Comparison of ENCODE assay signal across 11 mouse cellular contexts in the genomic region with DNA sequence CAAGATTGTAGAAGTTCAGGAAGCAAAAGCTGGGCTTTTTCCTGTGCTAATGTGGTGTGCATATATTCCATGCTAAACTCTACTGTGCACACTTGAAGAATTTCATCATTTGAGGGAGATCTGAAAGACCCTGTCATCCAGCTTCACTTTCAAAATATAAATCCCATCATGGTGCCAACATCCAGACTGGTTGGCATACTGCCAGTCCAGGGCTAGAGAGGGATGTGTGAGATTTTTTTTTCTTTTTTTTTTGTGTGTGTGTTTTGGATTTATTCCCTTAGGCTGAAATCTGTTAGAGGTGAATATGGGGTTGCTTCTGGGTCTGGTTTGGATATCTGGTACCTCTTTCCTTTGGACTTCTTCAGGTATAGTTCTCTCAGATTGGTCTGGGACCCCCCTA. TPM values are rescaled to one million over a fixed set of nuclear protein-coding genes. Genes with fewer than 3 reads are reported as not detected.
DNase-seq lines count a peak whose midpoint lies in the region; ATAC-seq and TF ChIP-seq lines count a peak whose summit lies in the region.
"Had no signal": no experiment of that assay in that cellular context is flagged by ENCODE, and none has a peak within 500 bp of the region (broad histone marks: within the 10 kb centered on the region; RNA-seq: fewer than 3 reads in every experiment).

No protein-coding gene starts in this region.

- H3K27me3 ChIP-seq in limb, embryonic 14.5 days (ENCODE audit: control insufficient read depth, insufficient read depth, low read length), result no peaks in the 10 kb centered on the region
- H3K27me3 ChIP-seq in limb, embryonic 10.5 days (ENCODE audit: low read depth, poor library complexity, severe bottlenecking), result no peaks in the 10 kb centered on the region
- H3K27me3 ChIP-seq in CH12.LX (replicated peaks), result no peaks in the 10 kb centered on the region
- H3K27me3 ChIP-seq: midbrain, embryonic 15.5 days had no signal

- H3K9me3 ChIP-seq in limb, embryonic 14.5 days (ENCODE audit: control insufficient read depth, low read length), result no peaks in the 10 kb centered on the region
- H3K9me3 ChIP-seq in limb, embryonic 10.5 days (replicated peaks), result no peaks in the 10 kb centered on the region
- no peaks in the 10 kb centered on the region for H3K9me3 ChIP-seq in CH12.LX (replicated peaks; ENCODE audit: low read length)
- H3K9me3 ChIP-seq: hindbrain, embryonic 10.5 days; midbrain, embryonic 15.5 days had no signal

- H3K4me2 ChIP-seq in limb, embryonic 14.5 days (replicated peaks; ENCODE audit: low read depth, low read length, severe bottlenecking), result no peak overlapping the region
- H3K4me2 ChIP-seq in CH12.LX (ENCODE audit: insufficient read depth, low read depth, poor library complexity, severe bottlenecking), result peak overlapping the region; percentile 81
- H3K4me2 ChIP-seq: midbrain, embryonic 15.5 days had no signal

- no peaks in the 10 kb centered on the region for H3K36me3 ChIP-seq in limb, embryonic 14.5 days (ENCODE audit: control insufficient read depth, insufficient read depth, low read length)
- peaks cover 18% of the 10 kb centered on the region for H3K36me3 ChIP-seq in limb, embryonic 10.5 days
- H3K36me3 ChIP-seq in CH12.LX (replicated peaks in 1 of 2; ENCODE audit: control insufficient read depth in 1 of 2, insufficient read depth in 1 of 2, low read length in 1 of 2), result peaks cover 3 to 30% of the 10 kb centered on the region in 2 experiments
- H3K36me3 ChIP-seq: midbrain, embryonic 15.5 days had no signal

- no peak overlapping the region for H3K4me3 ChIP-seq in limb, embryonic 14.5 days (replicated peaks; ENCODE audit: low read length)
- no peak overlapping the region for H3K4me3 ChIP-seq in limb, embryonic 10.5 days
- peak overlapping the region in 1 of 3 experiments; percentile 26 for H3K4me3 ChIP-seq in CH12.LX (replicated peaks in 1 of 3; ENCODE audit: low read depth in 2 of 3, low read length in 2 of 3, poor library complexity in 1 of 3)
- H3K4me3 ChIP-seq in brown adipose tissue, adult 24 weeks (ENCODE audit: insufficient read depth, low read depth, low read length), result no peak overlapping the region
- H3K4me3 ChIP-seq: hindbrain, embryonic 10.5 days; midbrain, embryonic 15.5 days had no signal

- H3K79me2 ChIP-seq in CH12.LX (replicated peaks; ENCODE audit: control insufficient read depth, extremely low read depth, insufficient read depth, poor library complexity, severe bottlenecking), result peaks cover 46% of the 10 kb centered on the region

- dilution Hi-C loops in CH12.LX (cut with MboI; ENCODE audit: extremely low pct_ligation_motif_present, extremely low pct_unique_long_range_greater_than_20kb, low sequenced_read_pairs), result no loop called here

- intact Hi-C loops in heart, postnatal 36 days (cut with DNase I), result no loop called here

- H3K27ac ChIP-seq in limb, embryonic 14.5 days (replicated peaks; ENCODE audit: low read depth, low read length), result 0 out of 2 replicates have a peak overlapping the region, but pooled peaks have one; percentile 13
- H3K27ac ChIP-seq in limb, embryonic 10.5 days, result no peak overlapping the region
- peak overlapping the region; percentile 92 for H3K27ac ChIP-seq in CH12.LX (ENCODE audit: insufficient read depth, low read depth)
- H3K27ac ChIP-seq in brown adipose tissue, adult 24 weeks (replicated peaks; ENCODE audit: low read depth, low read length), result peak overlapping the region; percentile 22
- H3K27ac ChIP-seq: hindbrain, embryonic 10.5 days; midbrain, embryonic 15.5 days had no signal

- no peak overlapping the region for H3K9ac ChIP-seq in limb, embryonic 14.5 days (ENCODE audit: low read depth, low read length, severe bottlenecking)
- peak overlapping the region; percentile 52 for H3K9ac ChIP-seq in CH12.LX (ENCODE audit: insufficient read depth, low read depth)
- H3K9ac ChIP-seq: midbrain, embryonic 15.5 days had no signal

- H3K4me1 ChIP-seq in limb, embryonic 14.5 days (ENCODE audit: control insufficient read depth, insufficient read depth, low read length), result peaks cover 23% of the 10 kb centered on the region
- peaks cover 15% of the 10 kb centered on the region for H3K4me1 ChIP-seq in limb, embryonic 10.5 days
- H3K4me1 ChIP-seq in CH12.LX (ENCODE audit: control insufficient read depth in 1 of 2, insufficient read depth in 2 of 2), result peaks cover 16 to 78% of the 10 kb centered on the region in 2 experiments
- H3K4me1 ChIP-seq in brown adipose tissue, adult 24 weeks (ENCODE audit: control insufficient read depth, insufficient read depth, insufficient read length, low read length), result peaks cover 54% of the 10 kb centered on the region

- DNase-seq in heart, adult 11 months, result peak; percentile 93
- DNase-seq in heart, postnatal 36 days, result no peak
- DNase-seq in limb, embryonic 14.5 days (ENCODE audit: low spot score), result no peak
- DNase-seq in limb, embryonic 10.5 days (ENCODE audit: low spot score), result no peak
- DNase-seq in CH12.LX (ENCODE audit: extremely low read depth), result no peak
- DNase-seq in embryo, embryonic 10.5 days (ENCODE audit: low spot score), result no peak
- no peak for DNase-seq in MN1 (ENCODE audit: low spot score)

- TF ChIP-seq RAD21 in CH12.LX (IDR thresholded peaks at IDR 0.05; ENCODE audit: low read depth, low read length), result no peak

- no peak for TF ChIP-seq CTCF in CH12.LX (conservative IDR thresholded peaks at IDR 0.05 in 1 of 2, IDR thresholded peaks at IDR 0.05 in 1 of 2; ENCODE audit: low read depth in 2 of 2, low read length in 2 of 2)

- no peak for TF ChIP-seq EP300 in CH12.LX (IDR thresholded peaks at IDR 0.05; ENCODE audit: low read length)

- in situ Hi-C loops in CH12.LX (cut with MboI; ENCODE audit: low pct_ligation_motif_present, low pct_unique_long_range_greater_than_20kb, low sequenced_read_pairs), result no loop called here

- no peak for ATAC-seq in limb, embryonic 14.5 days (ENCODE audit: low FRiP score, low read depth)
- ATAC-seq: midbrain, embryonic 15.5 days had no signal

- no peak for TF ChIP-seq POLR2A in limb, embryonic 14.5 days (IDR thresholded peaks at IDR 0.05; ENCODE audit: borderline replicate concordance, extremely low read depth, insufficient read depth, insufficient read length)
- TF ChIP-seq POLR2A in CH12.LX (IDR thresholded peaks at IDR 0.05; ENCODE audit: low read depth, low read length), result no peak

TF ChIP-seq in CH12.LX, 34 proteins besides CTCF, POLR2A, EP300 and RAD21:
- no peak for TF ChIP-seq MYC (IDR thresholded peaks at IDR 0.05; ENCODE audit: low read depth, low read length)
- TF ChIP-seq E2F4 (IDR thresholded peaks at IDR 0.05; ENCODE audit: insufficient replicate concordance, low read depth, low read length), result no peak
- no peak for TF ChIP-seq ETS1 (conservative IDR thresholded peaks at IDR 0.05; ENCODE audit: low read depth, low read length)
- TF ChIP-seq ELF1 (IDR thresholded peaks at IDR 0.05; ENCODE audit: low read depth, low read length), result no peak
- no peak for TF ChIP-seq ZC3H11A (IDR thresholded peaks at IDR 0.05; ENCODE audit: low read depth, low read length)
- TF ChIP-seq ZKSCAN1 (IDR thresholded peaks at IDR 0.05; ENCODE audit: borderline replicate concordance, low read depth, low read length), result no peak
- TF ChIP-seq BHLHE40 (IDR thresholded peaks at IDR 0.05; ENCODE audit: low read depth, low read length), result no peak
- TF ChIP-seq USF1 (IDR thresholded peaks at IDR 0.05; ENCODE audit: low read depth, low read length), result no peak
- TF ChIP-seq MAZ (IDR thresholded peaks at IDR 0.05; ENCODE audit: low read depth, low read length), result no peak
- no peak for TF ChIP-seq ZNF384 (IDR thresholded peaks at IDR 0.05; ENCODE audit: low read depth, low read length)
- no peak for TF ChIP-seq MAFK (IDR thresholded peaks at IDR 0.05; ENCODE audit: insufficient replicate concordance, low read length)
- TF ChIP-seq ZMIZ1 (IDR thresholded peaks at IDR 0.05; ENCODE audit: low read depth, low read length), result no peak
- no peak for TF ChIP-seq MAX (IDR thresholded peaks at IDR 0.05; ENCODE audit: low read length)
- TF ChIP-seq HCFC1 (IDR thresholded peaks at IDR 0.05; ENCODE audit: low read depth, low read length), result no peak
- TF ChIP-seq TBP (conservative IDR thresholded peaks at IDR 0.05; ENCODE audit: low read depth, low read length), result no peak
- TF ChIP-seq RCOR1 (conservative IDR thresholded peaks at IDR 0.05; ENCODE audit: low read depth, low read length), result no peak
- no peak for TF ChIP-seq NELFE (IDR thresholded peaks at IDR 0.05; ENCODE audit: low read depth, low read length)

RNA-seq across cellular contexts. Expression of a gene that starts 40.3 kb away (rescaled TPM):
- total RNA-seq in heart, postnatal 36 days (2021), result 10 to 100 TPM; 81.4 to 89.2 TPM
- 62.0 and 70.9 TPM in 2 replicates for polyA plus RNA-seq in limb, embryonic 14.5 days (2012; rRNA removed)
- polyA plus RNA-seq in limb, embryonic 14.5 days (2014; fragmentation: Nextera tagmentation; extraction: Ambion mirVana), result 92.2 and 96.6 TPM in 2 replicates
- polyA plus RNA-seq in limb, embryonic 10.5 days (2016; fragmentation: Nextera tagmentation; extraction: Ambion mirVana), result 62.9 and 73.7 TPM in 2 replicates
- 18.7 and 21.7 TPM in 2 replicates for total RNA-seq in CH12.LX (2012; rRNA removed)
- total RNA-seq in CH12.LX (2014; rRNA removed), result 12.9 and 14.9 TPM in 2 replicates
- 53.1 and 59.5 TPM in 2 replicates for polyA plus RNA-seq in CH12.LX (2012; ENCODE audit: insufficient read length, low read depth)
- polyA plus RNA-seq in brown adipose tissue, adult 24 weeks (2012; ENCODE audit: insufficient read depth, insufficient read length, missing spikeins), result 39.6 and 39.8 TPM in 2 replicates

RNA-seq across cellular contexts. Expression of a gene that starts 41.3 kb away (rescaled TPM):
- total RNA-seq in heart, postnatal 36 days (2021), result under 1 TPM in 1 of 2 experiments, not detected in 1; 0.51 TPM
- polyA plus RNA-seq in limb, embryonic 14.5 days (2012; rRNA removed), result 3.2 and 3.4 TPM in 2 replicates
- polyA plus RNA-seq in limb, embryonic 14.5 days (2014; fragmentation: Nextera tagmentation; extraction: Ambion mirVana), result 4.9 and 6.3 TPM in 2 replicates
- 3.1 and 4.1 TPM in 2 replicates for polyA plus RNA-seq in limb, embryonic 10.5 days (2016; fragmentation: Nextera tagmentation; extraction: Ambion mirVana)
- total RNA-seq in CH12.LX (2012; rRNA removed) (not detected in 2 replicates), CH12.LX (2014; rRNA removed) (not detected in 2 replicates)
- polyA plus RNA-seq in CH12.LX (2012; ENCODE audit: insufficient read length, low read depth), result not detected in 2 replicates
- 3.3 and 4.1 TPM in 2 replicates for polyA plus RNA-seq in brown adipose tissue, adult 24 weeks (2012; ENCODE audit: insufficient read depth, insufficient read length, missing spikeins)

RNA-seq across cellular contexts. Expression of a gene that starts 41.7 kb away (rescaled TPM):
- total RNA-seq in heart, postnatal 36 days (2021), result under 1 TPM in 1 of 2 experiments, not detected in 1; 0.16 TPM
- polyA plus RNA-seq in limb, embryonic 14.5 days (2012; rRNA removed), result 0.84 and 1.1 TPM in 2 replicates
- 0.22 TPM in 1 of 2 replicates, not detected in the other for polyA plus RNA-seq in limb, embryonic 14.5 days (2014; fragmentation: Nextera tagmentation; extraction: Ambion mirVana)
- 0.51 and 0.72 TPM in 2 replicates for polyA plus RNA-seq in limb, embryonic 10.5 days (2016; fragmentation: Nextera tagmentation; extraction: Ambion mirVana)
- total RNA-seq in CH12.LX (2012; rRNA removed) (0.13 and 0.17 TPM in 2 replicates), CH12.LX (2014; rRNA removed) (not detected in 2 replicates)
- 0.11 TPM in 1 of 2 replicates, not detected in the other for polyA plus RNA-seq in CH12.LX (2012; ENCODE audit: insufficient read length, low read depth)
- not detected in 2 replicates for polyA plus RNA-seq in brown adipose tissue, adult 24 weeks (2012; ENCODE audit: insufficient read depth, insufficient read length, missing spikeins)
- polyA plus RNA-seq: thymus, postnatal 0 days had no signal
